Mouse (Mus musculus) limb, embryonic 15.5 days (tissue): ENCODE results near the gene Arid3a. TPM values are rescaled to one million over a fixed set of nuclear protein-coding genes. Genes with fewer than 3 reads are reported as not detected.

ENCODE experiments used
- ATAC-seq: fragments of 200-750 bp; cut with Nextera tagmentation; 2 replicates; pipeline ENCODE4 v1.8.0; 2017; ENCODE audit warnings: low read depth, moderate TSS enrichment; ENCODE audit not compliant: insufficient number of reproducible peaks, low FRiP score, low TSS enrichment
- H3K27ac ChIP-seq: fragments of 300-500 bp; sonication (generic); 2 replicates; pipeline ENCODE4 v1.5.1; 2015; ENCODE audit warnings: moderate library complexity, mild to moderate bottlenecking, inconsistent platforms
- H3K27me3 ChIP-seq: fragments of 300-500 bp; sonication (generic); 2 replicates; pipeline ENCODE4 v1.6.1; 2015; ENCODE audit warnings: inconsistent platforms
- H3K36me3 ChIP-seq: fragments of 300-500 bp; sonication (generic); 2 replicates; pipeline ENCODE4 v1.6.1; 2015; ENCODE audit warnings: inconsistent platforms
- H3K4me1 ChIP-seq: fragments of 300-500 bp; sonication (generic); 2 replicates; pipeline ENCODE4 v1.6.1; 2015; ENCODE audit warnings: inconsistent platforms
- H3K4me2 ChIP-seq: fragments of 300-500 bp; sonication (generic); 2 replicates; pipeline ENCODE4 v1.6.1; 2015; ENCODE audit warnings: mild to moderate bottlenecking, inconsistent platforms
- H3K4me3 ChIP-seq: fragments of 300-500 bp; sonication (generic); 2 replicates; pipeline ENCODE4 v1.5.1; 2015; ENCODE audit warnings: mild to moderate bottlenecking, inconsistent platforms
- H3K9ac ChIP-seq: fragments of 300-500 bp; sonication (generic); 2 replicates; pipeline ENCODE4 v1.6.1; 2015; ENCODE audit warnings: inconsistent platforms
- H3K9me3 ChIP-seq: fragments of 300-500 bp; sonication (generic); 2 replicates; pipeline ENCODE4 v1.6.1; 2016; ENCODE audit warnings: inconsistent platforms
- WGBS: fragments of 180-500 bp; shearing (Covaris S2); methylation state at CpG from one replicate; pipeline ENCODE4 v1.1.7; 2015; 5-methylcytosine and 5-hydroxymethylcytosine counted together
- polyA plus RNA-seq: library from polyadenylated mRNA; unstranded; fragments of >200 nt; fragmentation: Nextera tagmentation; extraction: Ambion mirVana; gene quantifications from 2 replicates; pipeline ENCODE4 v1.2.1, GENCODE M21; 2015

The Arid3a gene
- polyA plus RNA-seq, 1 experiment from 2014 or later, result 7.4 TPM

DNA sequence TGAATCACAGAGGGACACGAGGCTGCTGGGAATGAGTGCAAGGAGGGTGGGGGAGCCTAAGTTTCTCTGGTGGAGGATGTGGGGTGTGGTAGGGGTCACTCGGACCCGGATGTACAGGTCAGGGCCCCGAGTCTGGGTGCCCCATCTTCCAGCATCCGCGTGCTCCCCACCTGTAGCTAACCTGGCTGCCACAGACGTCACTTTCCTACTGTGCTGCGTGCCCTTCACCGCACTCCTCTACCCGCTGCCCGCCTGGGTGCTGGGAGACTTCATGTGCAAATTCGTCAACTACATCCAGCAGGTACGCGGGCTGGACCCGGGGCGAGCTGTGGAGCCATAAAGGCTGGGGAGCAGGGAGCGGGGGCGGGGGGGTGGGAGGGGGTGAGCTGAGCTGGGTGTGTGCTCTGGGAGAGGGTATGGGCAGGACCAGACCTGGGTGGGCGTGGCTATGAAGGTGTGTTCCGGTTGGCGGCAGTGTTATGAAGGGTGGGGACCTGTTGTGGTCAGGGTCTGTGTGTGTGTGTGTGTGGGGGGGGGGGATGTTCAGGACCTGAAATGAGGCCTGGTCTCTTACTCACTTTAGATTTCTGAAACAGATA lies 7.5 kb upstream of the Arid3a start:
- H3K4me2 ChIP-seq, result peak overlapping the region; percentile 19
- WGBS, result 4% methylated on average over 20 of the region's 21 CpGs
- H3K27me3 ChIP-seq, result peaks cover 65% of the 10 kb centered on the region
- peaks cover 54% of the 10 kb centered on the region for H3K4me1 ChIP-seq
- H3K9ac ChIP-seq, result no peak overlapping the region
- no peak for ATAC-seq
- H3K36me3 ChIP-seq, result no peaks in the 10 kb centered on the region
- H3K4me3 ChIP-seq, result peak overlapping the region; percentile 20
- no peak overlapping the region for H3K27ac ChIP-seq
- H3K9me3 ChIP-seq, result no peaks in the 10 kb centered on the region

DNA sequence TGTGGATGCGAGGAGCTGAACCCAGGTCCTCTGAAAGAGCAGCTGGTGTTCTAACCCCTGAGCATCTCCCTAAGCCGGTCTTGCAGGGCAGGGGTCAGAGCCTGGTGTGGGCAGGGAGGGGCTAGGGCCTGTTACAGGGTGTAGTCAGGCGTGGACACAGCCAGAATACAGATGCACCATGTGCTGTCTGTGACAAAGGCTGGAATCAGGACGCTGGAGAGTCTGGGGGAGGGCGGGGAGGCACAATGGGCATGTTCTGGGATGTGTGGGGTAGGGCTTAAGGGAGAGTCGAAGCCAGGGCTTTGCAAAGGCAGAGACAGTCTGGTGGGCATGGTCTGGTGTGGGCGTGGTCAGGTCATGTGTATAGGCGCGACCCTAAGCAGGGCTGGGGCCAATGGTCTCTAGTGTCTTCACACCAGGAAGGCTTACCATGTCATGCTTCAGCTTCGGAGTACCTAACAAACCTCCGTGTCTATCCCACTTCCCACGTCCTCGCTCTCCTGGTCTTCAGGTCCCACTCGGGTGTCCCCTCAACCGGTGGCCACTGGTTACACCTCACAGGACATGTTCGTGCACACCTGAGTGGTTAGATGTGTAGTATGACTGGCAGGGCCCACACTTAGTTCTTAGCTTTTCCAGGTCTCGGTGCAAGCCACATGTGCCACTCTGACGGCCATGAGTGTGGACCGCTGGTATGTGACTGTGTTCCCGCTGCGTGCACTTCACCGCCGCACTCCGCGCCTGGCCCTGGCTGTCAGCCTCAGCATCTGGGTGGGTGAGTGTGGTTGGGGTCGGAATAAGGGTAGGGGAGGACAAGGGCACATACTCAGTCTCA lies 6.6 kb upstream of the Arid3a start:
- Histone ChIP-seq H3K36me3 (no peaks in the 10 kb centered on the region), H3K27ac (no peak overlapping the region), H3K27me3 (peaks cover 65% of the 10 kb centered on the region), H3K4me1 (peaks cover 50% of the 10 kb centered on the region), H3K4me3 (peak overlapping the region; percentile 29), H3K9ac (no peak overlapping the region), H3K4me2 (peak overlapping the region; percentile 42), H3K9me3 (no peaks in the 10 kb centered on the region)
- 24% methylated on average over 26 of the region's 26 CpGs for WGBS
- 0 out of 2 replicates have a peak, but pooled peaks have one; percentile 10 for ATAC-seq

DNA sequence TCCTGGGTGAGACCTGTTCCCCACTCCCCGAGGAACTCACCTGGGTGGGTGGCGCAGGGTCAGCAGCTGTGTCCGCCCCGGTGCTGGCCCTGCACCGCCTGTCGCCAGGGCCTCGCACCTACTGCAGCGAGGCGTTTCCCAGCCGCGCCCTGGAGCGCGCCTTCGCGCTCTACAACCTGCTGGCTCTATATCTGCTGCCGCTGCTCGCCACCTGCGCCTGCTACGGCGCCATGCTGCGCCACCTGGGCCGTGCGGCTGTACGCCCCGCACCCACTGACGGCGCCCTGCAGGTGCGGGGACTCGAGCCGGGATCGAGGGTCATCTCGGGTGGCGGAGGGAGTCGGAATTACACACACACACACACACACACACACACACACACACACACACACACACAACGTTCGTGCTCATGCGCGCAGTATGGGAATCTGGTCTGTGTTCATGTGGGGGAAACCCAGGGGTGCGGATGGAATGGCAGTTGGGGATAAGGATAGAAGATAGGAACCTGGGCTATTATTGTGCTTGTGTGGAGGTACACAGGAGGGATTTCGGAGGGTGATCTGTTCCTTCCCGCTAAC lies 5.8 kb upstream of the Arid3a start, which contains the start of gene R3hdm4:
TSS of gene R3hdm4 (minus strand) at position 251 of the 578 bp plus-strand sequence.
- H3K36me3 ChIP-seq, result no peaks in the 10 kb centered on the region
- peak within 1 kb of the TSS; percentile 29 for H3K4me3 ChIP-seq
- H3K4me2 ChIP-seq, result peak within 1 kb of the TSS; percentile 42
- peaks cover 50% of the 10 kb centered on the region for H3K4me1 ChIP-seq
- WGBS, result 3% methylated on average over 39 of the region's 41 CpGs
- H3K9me3 ChIP-seq, result no peaks in the 10 kb centered on the region
- peaks cover 65% of the 10 kb centered on the region for H3K27me3 ChIP-seq
- H3K27ac ChIP-seq, result no peak within 1 kb of the TSS
- no peak for ATAC-seq
- H3K9ac ChIP-seq, result no peak within 1 kb of the TSS

DNA sequence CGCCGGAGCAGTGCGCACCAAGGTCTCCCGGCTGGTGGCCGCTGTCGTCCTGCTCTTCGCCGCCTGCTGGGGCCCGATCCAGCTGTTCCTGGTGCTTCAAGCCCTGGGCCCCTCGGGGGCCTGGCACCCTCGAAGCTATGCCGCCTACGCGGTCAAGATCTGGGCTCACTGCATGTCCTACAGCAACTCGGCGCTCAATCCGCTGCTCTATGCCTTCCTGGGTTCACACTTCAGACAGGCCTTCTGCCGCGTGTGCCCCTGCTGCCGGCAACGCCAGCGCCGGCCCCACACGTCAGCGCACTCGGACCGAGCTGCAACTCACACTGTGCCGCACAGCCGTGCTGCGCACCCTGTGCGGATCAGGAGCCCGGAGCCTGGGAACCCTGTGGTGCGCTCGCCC lies 5.3 kb upstream of the Arid3a start:
- peak overlapping the region; percentile 42 for H3K4me2 ChIP-seq
- 3% methylated on average over 34 of the region's 34 CpGs for WGBS
- no peak for ATAC-seq
- no peaks in the 10 kb centered on the region for H3K36me3 ChIP-seq
- no peak overlapping the region for H3K9ac ChIP-seq
- peaks cover 65% of the 10 kb centered on the region for H3K27me3 ChIP-seq
- no peak overlapping the region for H3K27ac ChIP-seq
- H3K4me3 ChIP-seq, result peak overlapping the region; percentile 29
- H3K9me3 ChIP-seq, result no peaks in the 10 kb centered on the region
- H3K4me1 ChIP-seq, result peaks cover 53% of the 10 kb centered on the region

DNA sequence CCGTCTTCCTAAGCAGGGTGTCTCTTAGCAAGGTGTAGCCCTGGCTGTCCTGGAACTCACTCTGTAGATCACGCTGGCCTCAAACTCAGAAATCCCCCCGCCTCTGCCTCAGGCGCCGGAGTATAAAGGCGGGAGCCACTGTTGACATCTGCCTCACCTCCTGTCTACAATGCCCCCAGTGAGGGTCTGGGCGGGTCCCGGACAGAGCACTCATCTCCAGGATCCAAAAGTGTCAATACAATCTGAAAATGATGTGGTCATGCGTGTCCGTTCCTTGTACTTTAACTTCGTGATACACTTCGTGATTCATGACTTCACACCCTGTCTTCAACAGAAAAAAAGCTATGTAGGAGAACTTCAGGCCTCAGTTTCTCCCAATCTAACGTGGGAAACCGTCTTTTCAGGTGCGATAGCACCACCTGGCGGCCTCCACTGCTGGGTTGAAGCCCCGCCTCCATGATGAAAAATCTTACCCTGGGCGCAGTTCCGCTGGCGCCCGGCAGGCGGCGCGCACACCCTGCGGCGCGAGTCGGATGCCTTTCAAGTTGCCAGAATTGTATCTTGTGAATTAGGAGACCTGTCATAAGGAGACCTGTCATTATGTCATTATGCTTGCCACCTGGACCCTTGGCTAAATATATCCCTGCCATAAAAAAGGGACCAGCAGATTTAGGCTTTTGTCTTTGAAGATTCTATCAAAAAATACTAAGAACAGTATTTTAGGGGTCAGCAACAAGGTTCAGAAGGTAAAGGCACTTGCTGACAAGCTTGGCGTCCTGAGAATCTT lies 1.7 kb upstream of the Arid3a start:
- H3K9me3 ChIP-seq, result no peaks in the 10 kb centered on the region
- H3K4me3 ChIP-seq, result peak overlapping the region; percentile 96; the same call in 1 of the 2 replicates
- peak overlapping the region; percentile 93; the same call in 1 of the 2 replicates for H3K4me2 ChIP-seq
- H3K27me3 ChIP-seq, result peaks cover 36% of the 10 kb centered on the region
- H3K9ac ChIP-seq, result no peak overlapping the region
- H3K27ac ChIP-seq, result 0 out of 2 replicates have a peak overlapping the region, but pooled peaks have one; percentile 95
- no peaks in the 10 kb centered on the region for H3K36me3 ChIP-seq
- WGBS, result 11% methylated on average over 29 of the region's 29 CpGs
- no peak for ATAC-seq
- H3K4me1 ChIP-seq, result peaks cover 55% of the 10 kb centered on the region

DNA sequence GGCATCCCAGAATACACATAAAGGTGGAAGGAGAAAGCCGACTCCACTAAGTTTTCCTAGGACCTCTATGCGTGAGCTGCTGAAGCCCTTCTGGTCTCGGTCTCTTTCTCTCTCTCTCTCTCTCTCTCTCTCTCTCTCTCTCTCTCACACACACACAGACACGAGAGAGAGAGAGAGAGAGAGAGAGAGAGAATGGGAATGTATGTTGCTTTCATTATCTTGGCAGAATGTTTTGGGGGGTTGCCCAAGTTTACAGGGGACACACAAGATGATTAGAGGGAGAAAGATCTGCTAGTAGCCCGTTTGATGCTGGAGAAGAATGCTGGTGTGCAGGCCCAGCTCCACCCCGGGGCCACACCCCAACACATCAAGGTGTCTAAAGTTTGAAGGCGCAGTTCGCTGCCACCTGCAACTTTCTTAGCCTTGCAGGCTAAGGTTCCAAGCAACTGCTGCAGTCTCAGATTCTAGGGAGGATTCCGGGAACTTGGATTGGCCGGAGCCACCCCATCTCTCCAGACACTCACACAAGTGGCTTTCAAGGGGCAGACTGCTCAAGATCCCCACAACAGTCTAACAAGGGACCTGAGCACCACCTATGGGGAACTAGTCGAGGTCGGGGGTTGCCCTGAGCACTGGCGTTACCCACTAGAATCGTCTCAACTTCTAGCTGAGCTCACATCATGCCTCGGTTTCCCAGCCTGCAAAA lies 905 bp upstream of the Arid3a start:
- peaks cover 58% of the 10 kb centered on the region for H3K4me1 ChIP-seq
- 7% methylated on average over 15 of the region's 15 CpGs for WGBS
- H3K4me2 ChIP-seq, result peak overlapping the region; percentile 93
- H3K27me3 ChIP-seq, result peaks cover 29% of the 10 kb centered on the region
- H3K9me3 ChIP-seq, result no peaks in the 10 kb centered on the region
- ATAC-seq, result no peak
- peak overlapping the region; percentile 85 for H3K9ac ChIP-seq
- peak overlapping the region; percentile 95 for H3K27ac ChIP-seq
- H3K4me3 ChIP-seq, result peak overlapping the region; percentile 96
- peaks cover 5% of the 10 kb centered on the region for H3K36me3 ChIP-seq

DNA sequence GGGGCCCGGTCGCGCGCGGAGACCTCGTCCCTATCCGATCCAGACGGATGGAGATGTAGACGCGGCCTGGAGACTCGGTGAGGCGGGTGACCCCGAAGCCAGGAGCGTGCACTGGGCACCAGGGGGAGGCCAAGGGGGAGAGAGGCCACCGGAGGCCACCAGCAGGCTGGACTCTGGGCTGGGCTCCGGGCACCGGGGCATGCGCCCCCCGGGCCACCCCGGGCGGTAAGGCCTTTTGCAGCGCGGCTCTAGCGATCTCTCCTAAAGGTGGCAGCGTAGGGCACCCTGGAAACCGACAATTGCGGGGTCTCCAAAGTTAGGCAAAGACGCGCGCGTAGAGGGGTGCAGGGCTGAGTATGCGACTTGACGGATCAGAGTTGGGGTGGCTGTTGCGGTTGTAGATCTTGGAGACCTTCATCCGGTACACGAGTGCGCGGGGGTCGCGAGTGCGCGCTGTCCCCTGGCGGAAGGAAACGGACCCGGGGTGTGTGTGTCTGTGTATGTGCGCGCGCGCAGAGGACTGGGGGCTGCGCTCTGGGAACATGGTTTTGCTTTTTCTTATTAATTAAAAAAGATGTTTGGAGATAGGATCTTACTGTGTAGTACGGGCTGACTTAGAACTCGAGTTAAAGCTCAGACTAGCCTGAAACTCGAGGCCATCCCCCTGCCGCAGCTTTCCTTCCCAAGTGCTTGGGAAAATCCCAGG lies 634 bp downstream of the Arid3a start:
- Histone ChIP-seq H3K4me1 (peaks cover 62% of the 10 kb centered on the region), H3K4me3 (peak overlapping the region; percentile 96), H3K9ac (peak overlapping the region; percentile 85), H3K27ac (peak overlapping the region; percentile 95), H3K4me2 (peak overlapping the region; percentile 93), H3K27me3 (peaks cover 14% of the 10 kb centered on the region), H3K9me3 (no peaks in the 10 kb centered on the region), H3K36me3 (peaks cover 16% of the 10 kb centered on the region)
- WGBS, result under 1% methylated on average over 54 of the region's 54 CpGs
- peak; percentile 6; the same call in 1 of the 2 replicates for ATAC-seq

DNA sequence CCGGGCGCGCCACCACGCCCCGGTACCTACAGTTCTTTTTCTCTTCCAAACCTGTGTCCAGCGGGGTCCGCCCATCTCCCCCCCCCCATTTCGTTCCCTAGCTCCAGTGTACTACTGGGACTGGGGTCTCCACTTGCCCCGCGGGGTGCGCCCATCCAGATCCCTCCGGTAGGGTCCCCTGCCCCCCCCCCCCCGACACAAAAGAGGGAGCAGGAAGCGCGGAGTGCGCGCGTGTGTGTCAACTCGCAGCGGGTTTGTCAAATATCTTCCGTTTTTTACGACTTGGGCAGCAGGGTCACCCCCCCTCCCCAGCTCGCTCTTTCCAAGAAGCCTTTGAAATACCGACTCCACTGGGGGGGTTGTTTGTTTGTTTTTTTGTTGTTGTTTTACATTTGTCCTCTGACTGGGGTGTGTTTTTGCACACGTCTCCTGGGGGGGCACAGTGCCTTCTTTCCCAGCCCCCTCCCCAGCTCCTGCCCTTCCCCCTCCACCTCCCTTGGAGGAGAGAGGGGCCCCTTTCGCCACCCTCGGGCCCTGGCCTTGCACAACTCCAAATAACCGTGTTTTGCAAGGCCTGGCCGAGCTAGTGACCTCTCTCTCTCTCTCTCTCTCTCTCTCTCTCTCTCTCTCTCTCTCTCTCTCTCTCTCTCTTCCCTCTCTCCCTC lies 1.3 kb downstream of the Arid3a start:
- H3K4me3 ChIP-seq, result peak overlapping the region; percentile 96
- peak overlapping the region; percentile 95 for H3K27ac ChIP-seq
- peak overlapping the region; percentile 93 for H3K4me2 ChIP-seq
- H3K36me3 ChIP-seq, result peaks cover 20% of the 10 kb centered on the region
- no peaks in the 10 kb centered on the region for H3K9me3 ChIP-seq
- H3K27me3 ChIP-seq, result peaks cover 7% of the 10 kb centered on the region
- peak overlapping the region; percentile 85 for H3K9ac ChIP-seq
- WGBS, result 1% methylated on average over 28 of the region's 29 CpGs
- peaks cover 69% of the 10 kb centered on the region for H3K4me1 ChIP-seq
- ATAC-seq, result no peak

DNA sequence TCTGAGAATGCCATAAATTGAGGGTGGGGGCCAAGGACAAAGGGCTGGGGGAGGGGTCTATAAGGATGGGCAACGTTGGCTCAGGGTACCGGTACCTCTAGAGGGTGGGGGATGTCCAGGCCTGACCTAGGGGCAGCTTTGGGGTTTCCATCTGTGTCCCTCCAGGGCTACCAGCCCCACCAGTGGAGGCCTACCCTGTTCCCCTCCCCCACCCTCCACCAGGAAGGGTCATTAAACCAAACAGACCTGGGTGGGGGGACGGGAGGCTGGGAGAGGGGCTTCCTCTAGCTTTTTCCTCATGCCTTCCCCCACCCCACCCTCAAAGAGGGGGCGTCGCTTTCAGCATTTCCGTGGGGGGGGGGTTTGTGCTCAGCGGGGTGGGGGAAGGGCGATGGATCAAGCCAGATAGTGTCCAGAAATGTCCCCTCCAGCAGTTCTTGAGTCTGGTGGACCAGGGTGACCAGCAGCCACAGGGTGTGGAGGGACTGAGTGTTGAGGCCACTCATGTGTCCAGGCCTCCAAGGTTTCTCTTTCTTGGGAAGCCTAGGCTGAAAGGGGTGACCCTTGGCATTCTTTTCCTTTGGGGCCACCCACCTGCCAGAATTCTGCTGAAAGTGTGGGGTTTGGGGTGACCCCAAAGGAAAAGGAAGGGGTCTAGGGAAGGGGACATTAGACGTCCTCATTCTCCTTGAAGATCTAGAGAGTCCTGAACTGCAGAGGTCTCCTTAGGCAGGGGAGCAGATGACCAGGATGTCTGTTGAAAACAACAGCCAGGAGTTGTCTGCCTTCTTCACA lies 2.3 kb downstream of the Arid3a start:
- H3K4me2 ChIP-seq, result peak overlapping the region; percentile 93
- peaks cover 24% of the 10 kb centered on the region for H3K36me3 ChIP-seq
- peak overlapping the region; percentile 96 for H3K4me3 ChIP-seq
- H3K9me3 ChIP-seq, result no peaks in the 10 kb centered on the region
- 0 out of 2 replicates have a peak overlapping the region, but pooled peaks have one; percentile 18 for H3K27ac ChIP-seq
- H3K9ac ChIP-seq, result no peak overlapping the region
- no peak for ATAC-seq
- 22% methylated on average over 9 of the region's 9 CpGs for WGBS
- no peaks in the 10 kb centered on the region; the same call in 1 of the 2 replicates for H3K27me3 ChIP-seq
- peaks cover 79% of the 10 kb centered on the region for H3K4me1 ChIP-seq
